Mouse (Mus musculus) ES-CJ7 (cell line): ENCODE measurements around the gene Dok5.

Experiments used
- DNase-seq: peaks from one replicate; pipeline ENCODE4 v3.0.0; 2011; ENCODE audit warnings: low read depth, low spot score

Dok5 gene

GRCm38 (mm10) chr2:170731632-170732561 is at the start of gene Dok5:
TSS of gene Dok5 (plus strand) at chr2:170731807.
- DNase-seq: peak; percentile 68

DNA sequence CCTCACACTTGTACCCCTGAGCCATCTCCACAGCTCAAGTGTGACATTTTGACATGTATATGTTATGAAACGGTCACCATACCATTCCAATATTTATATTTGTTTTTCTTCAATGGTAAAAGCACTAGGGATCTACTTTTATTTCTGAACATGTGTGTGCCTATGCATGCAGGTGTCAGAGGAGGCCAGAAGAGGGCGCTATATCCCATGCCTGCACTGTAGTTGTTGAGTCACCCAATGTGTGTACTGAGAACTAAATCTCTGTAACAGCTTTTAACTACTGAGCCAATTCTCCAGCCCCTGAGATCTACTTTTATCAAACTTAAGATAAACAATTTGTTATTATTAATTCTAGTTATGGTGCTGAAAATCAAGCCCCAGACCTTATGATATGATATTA is 48.2 kb upstream of the Dok5 start:
- DNase-seq: peak; percentile 72

DNA sequence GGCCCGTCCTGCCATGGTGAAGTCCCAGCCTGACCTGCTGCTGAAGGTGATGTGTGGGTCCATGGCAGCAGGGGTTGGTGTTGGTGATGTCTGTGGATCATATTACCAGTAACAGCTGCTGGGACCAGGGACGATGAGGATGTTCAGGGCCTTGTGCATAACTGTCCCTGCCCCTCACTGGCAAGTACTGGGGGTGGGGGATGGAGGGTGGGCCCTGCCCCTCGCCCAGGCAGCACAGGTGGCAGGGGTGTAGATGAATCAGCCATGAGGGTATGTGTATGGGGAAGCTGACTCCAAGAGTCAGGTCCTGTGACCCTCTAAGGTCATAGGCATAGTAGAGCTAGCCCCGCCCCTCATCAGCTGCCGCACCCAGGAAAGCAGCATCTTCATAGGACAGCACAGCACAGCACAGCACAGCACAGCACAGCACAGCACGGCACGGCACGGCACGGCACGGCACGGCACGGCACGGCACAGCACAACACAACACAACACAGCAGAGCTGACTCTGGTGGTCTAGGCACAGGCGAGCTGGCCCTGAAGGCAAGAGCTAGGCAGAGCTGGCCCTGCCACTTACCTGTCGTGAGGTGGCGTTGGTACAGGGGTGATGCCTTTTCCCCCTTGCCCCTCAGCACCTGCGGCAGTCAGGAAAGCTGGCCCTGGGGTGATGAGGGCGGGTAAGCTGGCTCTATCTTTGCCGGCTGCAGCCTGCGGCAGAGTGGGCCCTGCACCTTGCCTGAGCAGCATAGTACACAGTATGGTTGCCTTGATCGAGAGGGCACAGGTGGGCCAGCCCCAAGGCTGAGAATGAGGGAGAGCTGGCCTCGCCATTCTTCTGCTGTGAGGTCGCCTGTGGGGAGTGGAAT is 36.3 kb upstream of the Dok5 start:
- DNase-seq: peak; percentile 23

DNA sequence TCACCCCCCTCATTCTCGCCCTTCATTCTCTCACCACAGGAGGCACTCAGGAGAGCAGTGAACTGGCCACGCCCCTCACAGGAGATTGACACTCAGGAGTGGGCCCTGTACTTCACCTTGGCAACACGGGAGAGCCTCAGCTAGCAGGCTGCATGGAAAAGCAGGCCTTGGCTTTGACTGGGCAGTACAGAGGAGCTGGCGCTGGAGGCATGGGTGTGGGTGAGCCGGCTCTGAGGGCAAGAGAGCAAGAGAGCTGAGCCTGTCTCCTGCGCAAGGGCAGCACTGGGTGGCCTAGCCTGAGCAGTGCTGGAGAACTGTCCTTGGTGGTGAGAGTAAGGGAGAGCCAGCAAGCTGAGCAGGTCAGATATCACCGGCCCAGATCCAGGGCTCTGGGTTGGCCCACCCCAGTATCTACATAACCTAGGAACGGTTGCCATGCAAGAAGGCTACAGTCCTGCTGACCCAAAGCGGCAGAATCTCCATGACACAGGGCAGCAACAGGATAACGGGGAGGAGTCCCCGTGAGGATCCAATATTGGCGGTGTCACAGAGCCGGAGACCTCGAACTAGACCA is 35.6 kb upstream of the Dok5 start:
- DNase-seq: peak; percentile 76

DNA sequence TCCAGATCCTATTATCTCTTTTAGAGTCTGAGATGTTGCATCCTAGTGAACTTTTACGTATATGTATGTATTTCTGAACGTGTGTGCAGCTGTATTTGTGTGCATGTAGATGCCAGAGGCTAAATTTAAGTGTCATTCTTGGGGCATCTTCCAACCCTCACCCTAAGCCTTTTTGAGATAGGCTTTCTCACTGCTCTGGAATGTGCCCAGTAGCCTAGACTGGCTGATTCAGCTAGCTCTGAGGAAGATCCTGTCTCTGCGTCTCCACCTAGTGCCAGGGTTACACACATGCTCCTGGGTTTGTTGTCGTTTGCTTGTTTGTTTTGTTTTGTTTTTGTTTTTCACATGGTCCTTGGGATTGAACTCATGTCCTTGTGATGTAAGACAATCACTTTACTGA is 31.1 kb upstream of the Dok5 start:
- DNase-seq: no peak

- DNase-seq: no peak
Measured at GRCm38 (mm10) chr2:170706488-170706887, 25.1 kb upstream of the Dok5 start.

DNA sequence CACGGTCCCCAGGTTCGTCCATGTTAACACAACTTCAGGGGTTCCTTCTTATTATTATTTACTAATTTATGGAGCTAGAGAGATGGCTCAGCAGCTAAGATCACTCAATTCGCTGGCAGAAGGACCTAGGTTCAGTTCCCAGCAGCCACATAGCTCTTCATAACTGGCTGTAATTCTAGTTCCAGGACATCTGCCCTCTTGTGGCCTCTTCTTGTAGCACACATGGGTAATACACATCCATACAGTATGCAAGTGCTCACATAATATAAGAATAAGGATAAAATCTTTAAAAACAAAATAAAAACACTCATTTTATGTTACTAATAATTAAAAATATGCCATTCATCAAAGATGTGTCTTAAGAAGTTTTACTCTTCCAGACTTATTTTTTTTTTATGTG is 23.9 kb upstream of the Dok5 start:
- peak; percentile 59 for DNase-seq

DNA sequence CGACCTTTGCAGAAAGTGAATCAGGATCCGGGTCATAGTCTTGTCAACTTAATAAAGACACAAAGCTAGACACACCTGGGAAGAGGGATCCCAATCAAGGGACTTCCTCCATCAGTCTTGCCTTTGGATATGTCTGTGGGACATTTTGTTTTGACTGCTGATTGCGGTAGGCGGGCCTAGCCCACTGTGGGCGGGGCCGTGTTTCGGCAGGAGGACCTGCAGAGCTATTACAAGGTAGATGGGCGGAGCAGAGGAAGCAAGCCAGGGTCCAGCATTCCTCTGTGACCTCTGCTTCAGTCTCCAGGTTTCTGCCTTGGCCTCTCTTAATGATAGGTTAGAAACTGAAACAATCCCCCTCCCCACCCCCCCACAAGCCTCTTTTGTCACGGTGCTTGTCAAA is 22.7 kb upstream of the Dok5 start:
- peak; percentile 49 for DNase-seq

DNA sequence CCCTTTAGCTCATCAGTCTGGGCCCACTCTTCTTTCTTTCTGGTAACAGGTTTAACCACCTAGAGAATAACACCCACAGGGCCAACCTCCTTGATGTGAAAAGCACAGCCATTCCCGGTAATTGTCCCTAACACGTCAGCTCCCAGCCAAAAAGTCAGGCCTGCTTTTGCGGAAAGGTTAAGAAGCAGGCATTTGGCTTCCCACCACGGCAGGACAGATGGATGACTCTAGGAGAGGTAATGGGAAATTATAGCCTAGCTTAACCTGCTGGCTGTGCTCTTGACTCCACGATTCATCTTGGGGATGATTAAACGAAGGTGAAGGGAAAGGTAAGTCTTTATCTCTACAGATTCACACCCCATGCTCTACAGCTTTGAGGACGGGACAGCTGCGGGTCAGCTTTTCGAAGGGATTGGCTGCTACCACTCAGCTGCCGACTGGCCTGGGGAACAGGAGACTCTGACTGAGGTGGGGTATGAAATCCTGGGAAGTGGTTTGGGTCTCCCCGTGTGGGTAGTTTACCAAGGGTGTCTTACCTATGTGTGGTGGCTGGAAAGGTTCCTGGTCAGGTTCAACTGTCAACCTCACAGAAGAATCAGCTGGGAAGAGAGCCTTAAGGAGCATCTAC is 18.8 kb upstream of the Dok5 start:
- DNase-seq: no peak

DNA sequence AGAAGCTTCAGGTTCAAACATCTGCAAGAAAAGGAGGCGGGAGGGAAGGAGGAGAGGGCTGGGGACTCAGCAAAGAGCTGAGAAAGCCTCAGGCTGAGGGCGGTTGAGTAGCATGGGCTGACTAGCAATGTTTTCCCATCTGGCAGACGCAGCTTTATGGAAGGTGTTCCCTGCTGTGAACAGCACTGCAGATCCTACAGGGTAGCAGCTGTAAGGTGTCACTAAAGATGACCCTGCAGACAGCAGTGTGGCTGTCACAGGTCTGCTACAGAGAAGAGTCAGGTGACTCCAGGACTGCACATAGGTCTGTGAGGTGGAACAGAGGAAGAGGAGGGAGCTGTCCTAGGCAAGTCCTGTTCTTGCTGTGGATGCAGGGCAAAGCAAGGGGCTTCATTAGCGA is 11.2 kb upstream of the Dok5 start:
- DNase-seq: no peak

DNA sequence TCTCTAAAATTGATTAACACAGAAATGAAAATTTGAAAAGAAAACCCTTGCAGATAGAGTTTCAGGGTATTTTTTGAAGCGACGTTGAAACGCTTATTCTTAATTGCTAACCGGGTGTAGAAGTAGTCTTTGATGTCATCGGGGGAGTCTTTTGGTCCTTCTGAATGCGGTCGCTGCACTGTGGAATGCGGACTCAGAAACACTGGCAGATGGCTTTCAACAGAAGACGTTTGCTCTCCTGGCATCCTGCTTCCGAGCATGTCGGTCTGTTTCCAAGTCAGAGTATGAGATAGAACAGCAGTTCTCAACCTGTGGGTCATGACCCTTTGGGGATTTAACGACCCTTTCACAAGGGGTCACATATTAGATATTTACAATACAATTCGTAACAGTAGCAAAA is 7.5 kb upstream of the Dok5 start:
- no peak for DNase-seq

DNA sequence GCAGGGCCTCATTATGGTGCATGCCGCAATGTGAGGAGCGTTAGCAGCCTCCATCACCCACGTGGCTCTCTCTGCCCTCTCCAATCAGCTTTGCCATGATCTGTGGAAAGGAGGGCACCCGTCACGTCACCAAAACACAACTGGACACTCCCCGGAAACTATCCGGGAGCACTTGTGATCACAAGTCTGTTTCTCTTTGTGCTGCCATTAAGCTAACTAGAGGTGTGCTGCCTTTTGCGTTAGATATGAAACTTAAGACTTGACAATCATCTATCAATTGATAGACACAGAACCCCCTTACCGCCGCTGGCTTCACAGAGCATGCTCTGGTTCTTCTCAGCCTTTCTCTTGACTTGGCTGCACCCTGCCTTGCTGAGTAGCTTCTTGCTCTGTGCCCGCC is 6.9 kb upstream of the Dok5 start:
- DNase-seq: no peak

DNA sequence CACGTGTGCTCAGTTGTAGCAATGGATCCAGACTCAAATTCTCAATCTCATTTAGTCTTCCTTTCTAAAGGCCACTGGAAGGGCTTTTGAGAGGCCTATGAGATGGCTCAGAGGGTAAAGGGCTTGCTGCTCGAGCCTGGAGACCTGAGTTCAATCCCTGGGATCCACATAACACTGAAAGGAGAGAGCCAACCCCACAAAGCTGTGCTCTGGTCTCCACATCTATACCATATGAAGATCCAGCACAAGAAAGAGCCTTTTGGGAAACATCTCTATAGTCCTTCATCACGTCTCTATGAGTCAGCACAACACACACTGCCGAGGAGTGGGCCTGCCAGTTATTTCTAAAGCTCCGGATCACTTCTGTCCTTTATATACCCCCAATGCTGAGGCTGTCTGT is 5.8 kb upstream of the Dok5 start:
- no peak for DNase-seq

GRCm38 (mm10) chr2:170726996-170727710 is 4.5 kb upstream of the Dok5 start:
- no peak for DNase-seq

DNA sequence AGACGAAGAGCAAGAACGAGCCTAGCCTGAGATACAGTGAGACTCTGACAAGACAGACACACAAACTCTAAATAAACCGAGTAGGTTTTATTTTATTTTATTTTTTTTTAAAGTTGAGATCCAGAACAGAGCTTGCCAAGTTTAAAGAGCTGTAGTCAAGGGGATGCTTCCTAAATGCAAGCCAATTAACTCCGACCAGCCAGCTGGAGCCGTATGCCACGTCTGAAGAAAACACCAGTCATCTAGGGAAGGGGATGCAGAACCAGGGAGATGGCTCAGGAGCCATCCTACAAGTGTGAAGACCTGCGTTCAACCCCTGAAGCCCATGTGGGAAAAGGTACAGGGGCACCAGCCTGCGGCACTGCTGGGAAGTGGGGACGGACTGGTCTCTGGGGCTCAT is 2.7 kb upstream of the Dok5 start:
- DNase-seq: no peak

DNA sequence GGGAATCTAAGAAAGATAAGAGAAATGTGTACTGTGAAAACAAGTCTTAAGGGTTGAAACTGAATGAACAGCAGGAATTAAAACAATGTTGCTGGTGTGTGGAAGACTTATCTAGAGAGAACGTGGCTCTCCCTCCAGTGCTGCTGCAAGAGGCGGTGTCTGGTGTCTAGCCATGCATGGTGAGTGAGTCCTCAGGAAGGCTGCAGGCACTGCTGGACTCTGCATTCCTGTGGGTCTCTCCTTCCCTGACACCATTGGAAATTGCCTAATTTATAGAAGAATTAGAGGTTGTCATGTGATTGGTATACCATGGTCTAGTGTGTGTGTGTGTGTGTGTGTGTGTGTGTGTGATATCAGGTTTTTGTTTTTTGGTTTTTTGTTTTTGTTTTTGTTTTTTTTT is 1.9 kb upstream of the Dok5 start:
- DNase-seq: no peak

DNA sequence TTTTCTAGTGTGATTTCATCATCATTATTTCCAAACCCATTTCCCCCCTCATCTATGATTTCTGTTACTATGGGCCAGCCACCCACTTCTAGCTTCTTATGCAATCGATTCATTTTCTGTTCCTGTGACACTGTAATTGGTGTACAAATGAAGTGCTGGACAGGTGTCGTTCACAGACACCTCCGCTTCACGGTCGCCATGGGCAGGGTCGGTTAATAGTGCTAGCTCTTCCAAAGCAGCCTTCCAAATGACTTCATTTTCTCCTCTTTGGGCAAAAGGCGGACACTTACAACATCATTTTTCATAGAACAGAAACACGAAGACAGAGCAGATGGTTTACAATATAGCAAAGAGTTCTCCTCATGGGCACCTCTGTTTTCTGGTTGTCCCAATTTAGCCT is 1.5 kb upstream of the Dok5 start:
- DNase-seq: no peak

DNA sequence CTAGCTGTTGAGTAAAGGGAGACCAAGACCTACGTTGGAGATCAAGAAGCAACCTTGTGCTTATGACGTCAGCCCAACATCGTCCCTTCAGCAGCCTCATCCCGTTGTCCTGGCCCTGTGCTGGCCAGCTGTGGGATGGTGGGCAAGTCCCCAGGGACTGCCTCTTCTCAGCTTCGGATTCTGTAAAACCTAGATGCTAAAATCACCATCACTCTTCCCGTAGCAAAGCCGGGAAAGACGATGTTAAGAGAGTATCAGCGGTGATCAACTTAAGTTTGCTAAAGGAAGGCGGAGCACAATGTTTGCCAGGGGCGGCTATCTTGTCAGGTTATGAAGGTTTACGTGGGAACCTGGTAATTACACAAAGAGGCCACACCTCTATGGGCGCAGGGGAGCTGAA is 826 bp upstream of the Dok5 start:
- DNase-seq: no peak

DNA sequence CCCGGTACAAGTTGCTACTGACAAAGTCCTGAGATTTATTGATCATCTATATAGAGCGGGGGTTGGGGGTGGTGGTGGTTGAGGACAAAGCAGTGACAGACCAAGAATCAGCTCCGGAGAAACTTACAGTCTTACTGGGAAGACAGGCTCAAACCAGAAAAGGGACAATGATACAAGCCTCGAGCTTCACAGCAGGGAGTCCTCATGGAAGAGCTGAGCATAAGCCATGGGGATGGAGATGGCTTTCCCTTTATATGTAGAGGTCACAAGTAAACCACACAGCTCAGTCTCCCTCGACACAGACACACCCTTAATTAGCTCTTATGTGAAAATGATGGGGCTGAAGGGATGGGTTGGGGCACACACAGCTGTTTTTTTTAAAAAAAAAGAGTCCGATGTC is 402 bp upstream of the Dok5 start:
- DNase-seq: peak; percentile 81

GRCm38 (mm10) chr2:170733671-170734070 is 2.1 kb downstream of the Dok5 start:
- DNase-seq: no peak

DNA sequence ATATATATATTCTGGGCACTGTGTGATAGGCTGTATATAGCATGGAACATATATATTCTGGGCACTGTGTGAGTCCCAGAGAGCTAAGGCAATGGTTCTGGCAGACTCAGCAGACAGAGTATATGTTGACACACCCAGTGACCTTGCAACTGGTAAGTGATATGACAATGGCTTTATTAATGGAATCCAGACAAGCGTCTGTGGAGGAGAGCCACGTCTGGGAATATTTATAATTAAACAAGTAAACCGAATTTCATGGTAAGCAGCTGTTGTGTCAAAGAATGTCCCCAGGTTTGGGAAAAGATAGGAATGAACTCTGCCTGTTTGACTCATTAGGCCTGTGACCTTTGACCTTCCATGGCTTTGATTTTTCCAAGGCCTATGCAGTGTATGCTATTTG is 2.8 kb downstream of the Dok5 start:
- no peak for DNase-seq
